Mouse (Mus musculus) cerebral cortex, adult 2 months (tissue): ENCODE results near the gene Ildr2.

Experiments
- WGBS: fragments of 180-500 bp; shearing (Covaris S2); methylation state at CpG from one replicate; pipeline ENCODE4 v1.1.7; 2018; 5-methylcytosine and 5-hydroxymethylcytosine counted together

Gene Ildr2

GRCm38 (mm10) chr1:166283451-166283850 lies 29.5 kb downstream of the Ildr2 start:
- 49% methylated on average over 6 of the region's 6 CpGs for WGBS

GRCm38 (mm10) chr1:166284390-166284789 lies 30.5 kb downstream of the Ildr2 start:
- 49% methylated on average over 8 of the region's 8 CpGs for WGBS

DNA sequence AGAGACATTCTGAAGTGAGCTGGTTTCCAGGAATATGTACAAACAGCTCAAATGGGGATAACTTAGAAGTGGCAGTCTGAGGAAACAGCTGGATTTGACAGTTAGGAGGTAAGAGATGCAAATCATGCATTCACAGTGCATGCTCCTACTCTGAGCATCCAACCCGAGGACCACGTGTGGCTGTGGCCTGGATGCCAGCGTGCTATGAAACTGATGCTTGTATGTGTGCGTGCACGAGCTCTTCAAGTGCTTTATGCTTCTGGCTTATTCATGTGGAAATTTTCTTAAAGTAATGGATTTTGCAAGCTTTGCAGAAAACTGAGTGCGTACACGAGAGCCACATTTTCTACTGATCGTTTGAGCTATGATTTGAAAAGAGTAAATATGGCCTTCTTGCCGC lies 32.3 kb downstream of the Ildr2 start:
- 78% methylated on average over 9 of the region's 9 CpGs for WGBS

- WGBS = 57% methylated on average over 6 of the region's 6 CpGs
Observed at GRCm38 (mm10) chr1:166290562-166290961, 36.6 kb downstream of the Ildr2 start.

GRCm38 (mm10) chr1:166293086-166293485 lies 39.1 kb downstream of the Ildr2 start:
- WGBS = 88% methylated on average over 3 of the region's 3 CpGs

DNA sequence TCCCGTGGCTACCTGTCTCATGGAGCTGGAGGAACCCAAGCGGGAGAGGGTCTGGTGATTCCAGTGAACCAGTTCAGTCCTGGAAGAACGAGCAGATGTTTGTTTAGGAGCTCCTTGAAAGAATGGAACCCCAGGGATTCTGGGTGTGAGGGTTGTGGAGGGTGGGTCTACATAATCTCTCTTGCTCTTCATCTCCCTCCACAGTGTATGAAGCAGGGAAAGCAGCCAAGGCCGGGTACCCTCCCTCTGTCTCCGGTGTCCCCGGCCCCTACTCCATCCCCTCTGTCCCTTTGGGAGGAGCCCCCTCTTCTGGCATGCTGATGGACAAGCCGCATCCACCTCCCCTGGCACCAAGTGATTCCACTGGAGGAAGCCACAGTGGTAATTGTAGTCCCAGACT lies 41.6 kb downstream of the Ildr2 start:
- WGBS = 80% methylated on average over 7 of the region's 7 CpGs

DNA sequence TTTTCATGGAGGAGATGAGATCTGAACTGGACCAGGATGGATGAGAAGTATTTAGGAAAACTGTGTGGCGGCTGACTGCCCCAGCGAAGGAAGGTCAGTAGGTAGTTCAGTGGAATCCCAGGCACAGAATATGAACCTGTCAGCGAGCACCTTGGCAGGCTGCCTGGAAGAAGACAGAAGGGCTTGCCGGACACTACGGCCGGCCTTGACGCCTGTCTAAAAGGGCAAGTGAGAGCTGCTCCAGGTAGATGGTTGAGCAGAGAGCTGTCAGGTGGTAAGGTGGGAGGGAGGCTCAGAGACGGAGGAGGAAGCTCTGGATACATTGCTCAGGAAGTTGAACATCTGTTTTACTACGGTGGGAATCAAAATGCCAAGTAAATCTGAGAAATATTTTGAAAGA lies 42.4 kb downstream of the Ildr2 start:
- WGBS = 67% methylated on average over 9 of the region's 9 CpGs

DNA sequence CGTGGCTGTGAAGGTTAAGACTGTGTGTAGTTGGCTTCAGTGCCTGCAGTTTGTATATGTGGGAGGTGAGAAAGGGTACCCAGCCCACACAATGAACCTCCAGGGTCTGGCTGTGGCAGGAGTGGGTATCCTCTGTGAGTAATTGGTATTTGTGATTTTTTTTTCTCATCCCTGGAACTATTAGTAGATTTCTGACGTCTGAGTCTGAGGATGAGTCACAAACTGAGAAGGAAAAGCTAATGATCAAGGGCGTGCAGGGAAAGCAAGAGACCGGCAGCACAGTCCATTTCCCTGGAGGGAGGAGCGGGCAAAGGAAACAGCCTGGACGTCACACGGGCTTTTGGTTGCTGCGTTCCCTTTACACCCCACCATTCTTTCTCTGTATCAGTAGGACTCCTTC lies 43.0 kb downstream of the Ildr2 start:
- WGBS = 59% methylated on average over 8 of the region's 8 CpGs

- 50% methylated on average over 15 of the region's 15 CpGs for WGBS
Observed at GRCm38 (mm10) chr1:166297499-166298111, 43.7 kb downstream of the Ildr2 start.

GRCm38 (mm10) chr1:166298884-166299283 lies 44.9 kb downstream of the Ildr2 start:
- WGBS = 65% methylated on average over 2 of the region's 2 CpGs

DNA sequence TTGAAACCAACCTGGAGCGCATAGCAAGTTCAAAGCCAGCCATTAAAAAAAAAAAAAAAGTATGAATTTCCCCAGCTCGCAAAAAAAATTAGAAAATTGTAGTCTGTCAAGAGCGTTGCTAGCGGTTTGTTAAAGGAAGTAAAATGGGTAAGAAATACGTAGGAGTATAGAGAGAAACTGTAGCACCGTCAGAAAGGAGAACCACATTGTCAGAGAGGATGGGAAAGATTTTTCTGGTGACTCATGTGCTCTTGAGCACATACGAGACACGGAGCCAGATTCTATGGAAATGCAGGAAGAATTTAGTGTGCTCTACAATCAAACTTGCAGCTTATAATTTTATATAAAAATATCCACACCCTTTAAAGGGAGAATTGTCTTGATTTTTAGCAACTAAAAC lies 45.9 kb downstream of the Ildr2 start:
- WGBS = 50% methylated on average over 8 of the region's 8 CpGs

- 79% methylated on average over 3 of the region's 3 CpGs for WGBS
Observed at GRCm38 (mm10) chr1:166300526-166300925, 46.6 kb downstream of the Ildr2 start.

GRCm38 (mm10) chr1:166304352-166305240 lies 50.7 kb downstream of the Ildr2 start:
- 33% methylated on average over 8 of the region's 8 CpGs for WGBS

DNA sequence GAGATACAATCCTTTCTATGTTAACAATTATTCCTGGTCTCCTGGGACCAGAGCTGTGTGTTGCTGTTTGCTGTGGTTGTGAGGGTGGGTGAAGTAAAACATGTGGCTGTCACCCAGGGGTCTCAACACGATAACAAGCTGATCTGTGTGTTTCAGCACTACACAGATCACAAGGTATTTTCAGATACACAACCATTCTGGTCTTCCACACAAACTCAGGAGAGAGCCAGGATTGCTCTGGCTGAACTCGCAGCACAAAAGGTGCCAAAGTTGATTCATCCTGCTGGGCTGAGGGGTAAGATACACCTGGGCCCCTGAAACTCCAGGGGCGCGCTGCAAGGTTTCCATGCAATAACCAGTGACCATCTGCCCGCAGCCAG lies 54.5 kb downstream of the Ildr2 start:
- WGBS = 44% methylated on average over 5 of the region's 5 CpGs

DNA sequence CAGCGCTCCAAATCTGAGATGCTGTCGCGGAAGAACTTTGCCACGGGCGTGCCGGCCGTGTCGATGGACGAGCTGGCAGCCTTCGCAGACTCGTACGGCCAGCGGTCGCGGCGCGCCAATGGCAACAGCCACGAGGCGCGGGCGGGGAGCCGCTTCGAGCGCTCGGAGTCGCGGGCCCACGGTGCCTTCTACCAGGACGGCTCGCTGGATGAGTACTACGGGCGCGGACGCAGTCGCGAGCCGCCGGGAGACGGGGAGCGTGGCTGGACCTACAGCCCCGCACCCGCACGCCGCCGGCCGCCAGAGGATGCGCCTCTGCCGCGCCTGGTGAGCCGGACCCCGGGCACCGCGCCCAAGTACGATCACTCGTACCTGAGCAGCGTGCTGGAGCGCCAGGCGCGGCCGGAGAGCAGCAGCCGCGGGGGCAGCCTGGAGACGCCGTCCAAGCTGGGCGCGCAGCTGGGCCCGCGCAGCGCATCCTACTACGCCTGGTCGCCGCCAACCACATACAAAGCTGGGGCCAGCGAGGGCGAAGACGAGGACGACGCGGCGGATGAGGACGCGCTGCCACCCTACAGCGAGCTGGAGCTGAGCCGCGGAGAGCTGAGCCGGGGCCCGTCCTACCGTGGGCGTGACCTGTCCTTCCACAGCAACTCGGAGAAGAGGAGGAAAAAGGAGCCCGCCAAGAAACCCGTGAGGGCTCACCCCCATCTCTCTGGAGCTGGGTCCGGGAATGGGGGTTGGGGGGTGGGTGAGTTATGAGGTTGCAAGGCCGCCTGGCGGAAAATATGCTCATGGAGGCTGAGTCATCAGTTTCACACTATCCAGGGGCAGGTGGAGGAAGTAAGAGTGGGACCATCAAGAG lies 55.1 kb downstream of the Ildr2 start:
- WGBS = 7% methylated on average over 94 of the region's 94 CpGs

DNA sequence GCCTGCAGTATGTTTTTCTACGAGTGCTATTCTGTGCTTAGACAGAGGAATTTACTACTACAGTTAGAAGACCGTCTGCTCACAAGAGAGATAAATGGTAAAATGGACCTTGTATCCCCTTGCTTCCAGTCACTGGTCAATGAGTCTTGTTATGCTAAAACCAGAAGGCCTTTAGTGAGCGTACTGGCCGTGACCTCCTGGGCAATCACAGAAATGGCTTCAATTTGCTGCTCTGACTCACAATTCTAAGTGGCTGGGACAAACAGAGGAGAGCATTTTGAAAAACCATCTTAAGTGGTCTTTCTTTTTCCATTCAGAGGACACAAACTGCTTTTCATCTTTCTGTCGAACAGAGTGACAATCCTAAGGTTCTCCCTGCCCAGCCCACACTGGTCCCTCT lies 57.2 kb downstream of the Ildr2 start:
- 81% methylated on average over 5 of the region's 5 CpGs for WGBS

DNA sequence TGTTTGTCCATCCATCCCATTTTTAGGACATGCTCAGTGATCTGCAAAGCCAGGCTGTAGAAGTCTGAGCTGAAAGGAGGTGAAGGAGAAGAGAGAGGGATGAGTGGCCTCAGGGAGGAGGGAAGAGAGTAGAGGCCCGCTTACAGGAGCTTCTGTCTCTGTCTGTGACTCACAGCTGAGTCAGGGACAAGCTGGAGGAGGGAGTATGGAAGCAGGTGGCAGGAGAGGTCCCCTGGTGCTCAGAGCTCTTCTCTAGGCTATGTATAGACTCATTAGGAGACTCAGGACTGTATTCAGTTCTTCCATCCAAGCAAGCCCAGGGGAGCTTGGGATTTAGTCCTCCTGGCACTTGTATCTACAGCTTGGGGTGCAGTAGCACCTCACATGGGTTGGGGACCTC lies 59.7 kb downstream of the Ildr2 start:
- 43% methylated on average over 1 of the region's 1 CpGs for WGBS

GRCm38 (mm10) chr1:166315706-166316105 lies 61.8 kb downstream of the Ildr2 start:
- WGBS = 80% methylated on average over 4 of the region's 4 CpGs

- WGBS = 10% methylated on average over 4 of the region's 4 CpGs
Observed at GRCm38 (mm10) chr1:166319132-166319698, 65.3 kb downstream of the Ildr2 start.

- 64% methylated on average over 3 of the region's 3 CpGs for WGBS
Observed at GRCm38 (mm10) chr1:166326421-166326820, 72.5 kb downstream of the Ildr2 start.

DNA sequence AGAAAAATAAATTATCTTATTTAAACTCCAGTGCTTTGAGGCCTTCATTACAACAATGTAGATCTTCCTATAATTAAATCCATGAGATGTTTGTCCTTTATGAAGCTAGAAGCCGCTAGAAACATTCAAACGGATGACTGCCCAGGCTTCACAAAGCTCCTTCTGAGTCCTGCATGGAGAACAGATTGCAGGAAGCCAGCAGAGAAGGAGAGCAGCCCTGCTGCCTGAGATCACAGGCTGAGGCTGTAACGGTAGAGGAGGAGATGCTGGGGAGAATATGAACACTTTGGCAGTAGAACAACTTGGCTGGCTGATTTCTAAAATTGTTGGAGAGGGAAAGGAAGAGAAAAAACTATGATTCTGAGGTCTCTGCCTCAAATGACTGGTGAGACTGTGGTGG lies 76.8 kb downstream of the Ildr2 start:
- 19% methylated on average over 3 of the region's 3 CpGs for WGBS

DNA sequence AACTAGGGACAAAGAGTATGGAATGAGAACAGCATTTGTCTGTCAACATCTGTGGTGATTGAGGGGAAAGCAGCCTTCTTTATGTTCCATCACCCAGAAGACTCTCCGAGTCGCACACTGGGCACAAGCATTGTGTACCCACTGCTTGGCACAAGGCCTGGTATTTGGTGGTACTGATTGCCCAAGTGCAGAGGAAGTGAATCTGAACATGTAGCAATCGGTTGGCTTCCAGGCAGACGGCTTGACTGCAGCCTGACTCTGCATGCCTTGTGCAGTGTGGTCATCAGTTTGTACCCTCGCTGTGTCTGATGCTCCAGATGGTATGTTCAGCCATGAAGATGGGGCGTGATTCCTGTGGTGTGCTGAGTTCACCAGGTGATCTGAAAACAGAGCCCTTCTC lies 85.2 kb downstream of the Ildr2 start:
- 71% methylated on average over 6 of the region's 6 CpGs for WGBS
